Mouse (Mus musculus): Measurements from ENCODE around the gene Vmn2r36.
"Not testable (repeated sequence)": the region's sequence is repeated elsewhere in the genome, so short reads cannot be mapped to it uniquely, and the experiment has no call there.

The Vmn2r36 gene

GRCm38 (mm10) chr7:7902395-7902794 lies at the start of gene Vmn2r36:
Vmn2r36 (minus strand) TSS chr7:7902495.
- DNase-seq (ENCODE audit: low spot score in 2 of 2): not testable (repeated sequence)

Data from urinary bladder, adult 18-20 months (tissue).